Mouse (Mus musculus) CD4-positive, CD25-positive, alpha-beta regulatory T cell, adult 9 weeks (primary cell): ENCODE measurements around the gene Olfr1120. TPM values are rescaled to one million over a fixed set of nuclear protein-coding genes. Genes with fewer than 3 reads are reported as not detected.

Experiments used
- polyA plus RNA-seq: library from polyadenylated mRNA; unstranded; fragments of 100-300 nt; shearing (Covaris generic); gene quantifications from one replicate; pipeline ENCODE4 v1.2.1, GENCODE M21; 2017

Olfr1120 gene
- polyA plus RNA-seq, result not detected

DNA sequence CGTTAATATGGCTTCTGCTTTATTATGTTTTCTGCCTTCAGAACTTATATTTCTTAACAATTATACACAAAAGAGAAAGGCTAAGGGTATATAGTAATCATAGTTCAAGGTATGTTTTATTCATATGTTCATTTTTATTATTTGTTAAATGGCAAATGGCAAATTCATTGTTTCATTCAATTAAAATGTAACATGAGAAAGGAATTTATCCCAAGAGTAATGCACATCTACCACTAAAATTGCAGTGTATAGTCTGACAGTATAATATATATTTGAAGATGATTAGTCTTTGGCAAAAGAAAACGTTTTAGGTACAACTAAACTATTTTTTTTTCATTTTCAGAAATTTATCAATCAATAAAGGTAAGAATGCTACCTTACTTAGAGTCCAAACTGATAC is at the start of gene Olfr1120:
Olfr1120 (plus strand) TSS at position 301 of the 400 bp plus-strand sequence.

DNA sequence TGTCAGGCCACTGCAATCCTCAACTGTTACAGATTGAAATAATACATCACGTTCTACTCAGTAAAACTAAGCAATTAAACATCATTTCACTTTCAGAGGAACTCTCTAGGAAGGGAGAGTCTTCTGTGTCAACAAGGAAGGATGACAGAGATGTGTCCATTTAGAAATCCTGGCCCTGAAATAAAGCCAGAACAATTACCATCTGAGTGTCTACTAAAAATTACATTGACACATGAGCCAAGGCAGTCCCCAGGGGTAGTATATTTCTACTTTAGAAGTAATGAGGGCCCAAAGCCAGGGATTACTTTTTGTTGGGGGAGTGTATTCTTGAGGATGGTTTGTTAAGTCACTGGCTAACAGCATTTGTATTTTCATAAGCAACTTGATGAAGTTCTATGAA is 47.3 kb upstream of the Olfr1120 start, which contains the start of gene Olfr1118:
Olfr1118 (plus strand) TSS at position 301 of the 400 bp plus-strand sequence.

DNA sequence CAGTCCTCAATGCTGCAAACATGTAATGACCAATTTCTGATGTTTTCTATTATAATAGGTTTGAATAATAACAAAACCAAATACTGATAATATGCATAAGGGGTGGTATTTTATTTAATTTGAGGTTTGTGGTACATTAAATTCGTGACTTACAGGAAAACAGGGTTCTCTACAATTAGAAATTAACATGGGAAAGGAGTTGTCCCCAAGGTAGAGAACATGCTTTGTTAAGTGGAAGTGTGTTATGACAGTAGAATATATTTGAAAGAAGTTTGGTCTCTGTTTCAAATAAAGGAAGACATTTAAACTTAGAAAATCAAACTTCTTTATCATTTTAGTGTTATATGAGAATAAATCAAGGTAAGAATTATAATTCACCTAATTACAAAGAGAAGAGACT is 15.0 kb downstream of the Olfr1120 start, which contains the start of gene Olfr1121:
Olfr1121 (plus strand) TSS at position 301 of the 400 bp plus-strand sequence.

DNA sequence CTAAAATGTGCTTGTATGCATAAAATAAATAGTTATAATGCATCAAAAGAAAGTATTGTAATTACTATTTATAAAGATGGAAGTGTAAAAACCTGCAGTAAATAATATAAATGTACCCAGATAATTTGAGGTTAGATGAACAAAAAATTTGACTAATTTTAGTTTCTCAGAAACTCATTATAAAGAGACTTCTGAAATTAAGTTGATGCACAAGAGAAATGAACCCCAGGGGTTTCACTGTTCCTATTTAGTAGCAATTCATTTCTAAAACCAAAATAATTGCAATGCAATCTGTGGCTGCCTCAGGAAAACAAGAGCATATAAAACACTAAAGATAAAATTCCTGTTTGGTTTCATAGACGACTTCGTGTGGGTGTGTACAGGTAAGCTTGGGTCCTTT is 30.9 kb downstream of the Olfr1120 start, which contains the start of gene Olfr1122:
Olfr1122 (plus strand) TSS at position 301 of the 400 bp plus-strand sequence.

Other genes starting within 250 kb of the Olfr1120 start
- not detected for gene Olfr259, start 240.2 kb upstream of the Olfr1120 start, polyA plus RNA-seq
- gene Olfr1110, start 214.5 kb upstream of the Olfr1120 start, polyA plus RNA-seq, result not detected
- not detected for gene Olfr1111, start 202.2 kb upstream of the Olfr1120 start, polyA plus RNA-seq
- not detected for gene Olfr1112, start 167.0 kb upstream of the Olfr1120 start, polyA plus RNA-seq
- not detected for gene Olfr1113, start 145.8 kb upstream of the Olfr1120 start, polyA plus RNA-seq
- gene Olfr1115, start 106.8 kb upstream of the Olfr1120 start, polyA plus RNA-seq, result not detected
- gene Olfr1116, start 87.3 kb upstream of the Olfr1120 start, polyA plus RNA-seq, result not detected
- not detected for gene Olfr1118, start 47.2 kb upstream of the Olfr1120 start, polyA plus RNA-seq
- not detected for gene Olfr1121, start 15.1 kb downstream of the Olfr1120 start, polyA plus RNA-seq
- not detected for gene Olfr1122, start 31.0 kb downstream of the Olfr1120 start, polyA plus RNA-seq
- not detected for gene Olfr1123, start 61.8 kb downstream of the Olfr1120 start, polyA plus RNA-seq
- not detected for gene Olfr1124, start 75.5 kb downstream of the Olfr1120 start, polyA plus RNA-seq
- gene Olfr1126, start 99.1 kb downstream of the Olfr1120 start, polyA plus RNA-seq, result not detected
- gene Pramel7, start 142.3 kb downstream of the Olfr1120 start, polyA plus RNA-seq, result not detected
- gene Pramel6, start 151.8 kb downstream of the Olfr1120 start, polyA plus RNA-seq, result not detected
- not detected for gene Olfr153, start 177.0 kb downstream of the Olfr1120 start, polyA plus RNA-seq
- gene Olfr1128, start 190.7 kb downstream of the Olfr1120 start, polyA plus RNA-seq, result not detected
- not detected for gene Olfr1129, start 219.1 kb downstream of the Olfr1120 start, polyA plus RNA-seq